ENCODE assay signal across 8 mouse cellular contexts in genomic region chr13:30253636-30254264, GRCm38 (mm10).
DNase-seq lines count a peak whose midpoint lies in the region.

No protein-coding gene starts in this region.

- peak; percentile 75 to 87 for DNase-seq in adrenal gland, adult (ENCODE audit: inconsistent age in 2 of 2, low spot score in 1 of 2)
- DNase-seq in adrenal gland, postnatal 4 days (ENCODE audit: low spot score in 2 of 2): no peak
- DNase-seq in adrenal gland, adult 8-10 months: peak; percentile 60
- peak; percentile 52 for DNase-seq in gastrocnemius, postnatal 25 days
- DNase-seq in kidney, postnatal 10 days: peak; percentile 57
- peak; percentile 79 for DNase-seq in retina, postnatal 1 day
- DNase-seq in cerebellum, postnatal 36 days: no peak
- DNase-seq in cerebellum, adult 18-20 months: no peak

Comparison
In these comparisons a context has a peak if more than half of its experiments do, and no peak if none do; other contexts are left out.
1. DNase-seq: peak in adrenal gland, adult (2 of 2), adrenal gland, adult 8-10 months (single experiment), gastrocnemius, postnatal 25 days (single experiment), kidney, postnatal 10 days (single experiment) and retina, postnatal 1 day (single experiment); none in adrenal gland, postnatal 4 days (0 of 2), cerebellum, postnatal 36 days (0 of 2) and cerebellum, adult 18-20 months (0 of 2).